Mouse (Mus musculus) G1E (cell line): ENCODE measurements around the gene Nfkbiz.

ENCODE experiments used
- CTCF ChIP-seq: IDR thresholded peaks from 2 replicates; pipeline ENCODE4 v1.5.1; 2012; ENCODE audit warnings: low read depth, low read length, inconsistent platforms, mixed read lengths
- GATA1 ChIP-seq: IDR thresholded peaks from 2 replicates; pipeline ENCODE4 v1.6.1; 2012; ENCODE audit warnings: borderline replicate concordance, low read length, inconsistent platforms, mixed read lengths

- TF ChIP-seq CTCF (no peak), GATA1 (no peak)
Observed at GRCm38 (mm10) chr16:55788671-55789070, 50.0 kb downstream of the Nfkbiz start.
